Mouse (Mus musculus) hindbrain, embryonic 14.5 days (tissue): Measurements from ENCODE around the gene Clybl. TPM values are rescaled to one million over a fixed set of nuclear protein-coding genes. Genes with fewer than 3 reads are reported as not detected.

ENCODE experiments used
- ATAC-seq: fragments of 200-750 bp; cut with Nextera tagmentation; 2 replicates; pipeline ENCODE4 v1.8.0; 2017; ENCODE audit warnings: moderate number of reproducible peaks, mild to moderate bottlenecking, moderate TSS enrichment, moderate library complexity; ENCODE audit not compliant: low FRiP score
- DNase-seq: peaks from one replicate; pipeline ENCODE4 v3.0.0-alpha.2; 2015; ENCODE audit warnings: low spot score
- H3K27ac ChIP-seq: fragments of 300-500 bp; sonication (generic); 2 replicates; pipeline ENCODE4 v1.5.1; 2014; ENCODE audit warnings: mild to moderate bottlenecking, moderate library complexity
- H3K27me3 ChIP-seq: fragments of 300-500 bp; sonication (generic); 2 replicates; pipeline ENCODE4 v1.6.1; 2014; ENCODE audit warnings: mild to moderate bottlenecking, low read length, mixed read lengths; ENCODE audit not compliant: control insufficient read depth, insufficient read depth
- H3K36me3 ChIP-seq: fragments of 300-500 bp; sonication (generic); replicated peaks from 2 replicates; pipeline ENCODE4 v1.6.1; 2014; ENCODE audit not compliant: control insufficient read depth, insufficient read depth
- H3K4me1 ChIP-seq: fragments of 300-500 bp; sonication (generic); replicated peaks from 2 replicates; pipeline ENCODE4 v1.6.1; 2014; ENCODE audit warnings: antibody characterized with exemption, low read length, mixed read lengths; ENCODE audit not compliant: control insufficient read depth, insufficient read depth
- H3K4me2 ChIP-seq: fragments of 300-500 bp; sonication (generic); replicated peaks from 2 replicates; pipeline ENCODE4 v1.6.1; 2014; ENCODE audit warnings: mild to moderate bottlenecking, moderate library complexity
- H3K4me3 ChIP-seq: fragments of 300-500 bp; sonication (generic); replicated peaks from 2 replicates; pipeline ENCODE4 v1.5.1; 2014; ENCODE audit warnings: mild to moderate bottlenecking, low read length
- H3K9ac ChIP-seq: fragments of 300-500 bp; sonication (generic); 2 replicates; pipeline ENCODE4 v1.6.1; 2014
- H3K9me3 ChIP-seq: fragments of 300-500 bp; sonication (generic); 2 replicates; pipeline ENCODE4 v1.6.1; 2016; ENCODE audit warnings: low read length; ENCODE audit not compliant: control insufficient read depth
- WGBS: fragments of 180-500 bp; shearing (Covaris S2); extraction: QIAGEN DNeasy Blood & Tissue Kit; methylation state at CpG from one replicate; pipeline ENCODE4 v1.1.7; 2014; 5-methylcytosine and 5-hydroxymethylcytosine counted together
- polyA plus RNA-seq: library from polyadenylated mRNA; unstranded; fragments of >200 nt; fragmentation: Nextera tagmentation; extraction: Ambion mirVana; gene quantifications from 2 replicates; pipeline ENCODE4 v1.2.1, GENCODE M21; 2014

Clybl gene
- polyA plus RNA-seq, 1 experiment from 2014 or later, result 16.3 TPM

GRCm38 (mm10) chr14:122404596-122405154, 223.2 kb downstream of the Clybl start:
- ATAC-seq (no peak), DNase-seq (no peak)
- no peaks in the 10 kb centered on the region for H3K9me3 ChIP-seq
- WGBS, result 50% methylated on average over 7 of the region's 7 CpGs
- no peak overlapping the region for H3K9ac ChIP-seq
- peak overlapping the region; percentile 29; the same call in 1 of the 2 replicates for H3K27ac ChIP-seq
- peaks cover 29% of the 10 kb centered on the region for H3K4me1 ChIP-seq
- no peak overlapping the region for H3K4me3 ChIP-seq
- peaks cover 75% of the 10 kb centered on the region for H3K27me3 ChIP-seq
- 0 out of 2 replicates have a peak overlapping the region, but pooled peaks have one; percentile 23 for H3K4me2 ChIP-seq
- H3K36me3 ChIP-seq, result no peaks in the 10 kb centered on the region

DNA sequence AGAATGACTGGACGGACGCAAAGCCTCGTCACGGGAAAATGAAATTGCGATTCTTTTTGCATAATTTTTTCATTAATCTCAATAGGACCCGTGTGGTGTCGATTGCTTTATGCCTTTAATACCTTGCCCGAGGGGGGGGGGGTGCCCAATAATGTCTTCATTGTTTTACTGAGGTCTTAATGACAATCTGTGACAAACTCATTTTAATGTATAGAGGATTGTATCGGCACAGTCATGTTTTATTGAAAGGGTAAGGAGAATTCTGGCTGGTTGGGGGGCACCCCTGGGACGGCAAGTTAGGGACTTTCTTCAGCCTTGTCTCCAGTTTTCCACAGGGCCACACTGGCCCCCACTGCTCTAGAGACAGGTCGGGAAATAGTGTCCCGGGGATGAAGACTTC, 223.7 kb downstream of the Clybl start:
- Histone ChIP-seq H3K4me1 (peaks cover 29% of the 10 kb centered on the region), H3K4me3 (no peak overlapping the region), H3K27ac (no peak overlapping the region), H3K9ac (no peak overlapping the region; the same call in 1 of the 2 replicates), H3K4me2 (peak overlapping the region; percentile 63), H3K36me3 (no peaks in the 10 kb centered on the region), H3K27me3 (peaks cover 81% of the 10 kb centered on the region), H3K9me3 (no peaks in the 10 kb centered on the region)
- ATAC-seq (no peak), DNase-seq (no peak)
- 20% methylated on average over 12 of the region's 12 CpGs for WGBS

DNA sequence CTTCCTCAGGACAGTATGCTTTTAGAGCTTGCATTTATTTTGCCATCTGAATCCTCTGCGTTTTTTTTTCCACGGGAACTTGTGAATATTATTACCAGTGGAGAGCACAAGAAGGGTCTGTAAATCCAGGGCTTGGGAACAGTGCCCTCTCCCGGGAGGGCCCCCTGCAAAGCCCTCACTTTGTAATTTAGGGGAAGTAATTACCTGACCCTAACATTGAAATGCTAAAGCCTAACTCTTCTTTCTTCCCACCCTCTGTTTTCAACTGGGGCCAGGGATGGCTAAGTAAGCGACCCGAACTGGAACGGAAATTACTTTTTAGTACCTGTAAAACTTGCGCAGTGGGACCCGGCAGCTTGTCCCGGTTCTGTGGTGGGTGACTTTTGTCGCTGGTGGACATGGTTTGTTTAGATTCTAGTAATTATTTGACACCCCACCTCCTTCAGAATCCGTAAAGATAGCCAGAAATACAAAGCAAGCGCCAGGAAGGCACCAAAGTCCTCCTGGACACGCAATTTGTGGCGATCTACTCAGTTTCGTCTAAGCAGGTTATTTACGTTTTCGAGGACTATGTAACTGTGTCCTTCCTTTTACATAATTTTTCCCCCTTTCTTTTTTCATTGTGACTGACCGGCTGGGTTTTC, 224.5 kb downstream of the Clybl start:
- 1% methylated on average over 18 of the region's 18 CpGs for WGBS
- Histone ChIP-seq H3K27ac (peak overlapping the region; percentile 75), H3K36me3 (no peaks in the 10 kb centered on the region), H3K4me2 (peak overlapping the region; percentile 63), H3K27me3 (peaks cover 82% of the 10 kb centered on the region), H3K4me3 (peak overlapping the region; percentile 29), H3K9me3 (no peaks in the 10 kb centered on the region), H3K9ac (peak overlapping the region; percentile 48), H3K4me1 (peaks cover 29% of the 10 kb centered on the region)
- DNase-seq, result no peak
- ATAC-seq, result no peak

- DNase-seq (peak; percentile 54), ATAC-seq (peak; percentile 77)
- Histone ChIP-seq H3K9ac (peak overlapping the region; percentile 48), H3K36me3 (no peaks in the 10 kb centered on the region), H3K4me2 (peak overlapping the region; percentile 63), H3K9me3 (no peaks in the 10 kb centered on the region), H3K27ac (peak overlapping the region; percentile 75), H3K4me3 (peak overlapping the region; percentile 29), H3K4me1 (peaks cover 29% of the 10 kb centered on the region), H3K27me3 (peaks cover 79% of the 10 kb centered on the region)
- 1% methylated on average over 58 of the region's 58 CpGs for WGBS
These were observed 225.2 kb downstream of the Clybl start for GRCm38 (mm10) chr14:122406541-122407219.

DNA sequence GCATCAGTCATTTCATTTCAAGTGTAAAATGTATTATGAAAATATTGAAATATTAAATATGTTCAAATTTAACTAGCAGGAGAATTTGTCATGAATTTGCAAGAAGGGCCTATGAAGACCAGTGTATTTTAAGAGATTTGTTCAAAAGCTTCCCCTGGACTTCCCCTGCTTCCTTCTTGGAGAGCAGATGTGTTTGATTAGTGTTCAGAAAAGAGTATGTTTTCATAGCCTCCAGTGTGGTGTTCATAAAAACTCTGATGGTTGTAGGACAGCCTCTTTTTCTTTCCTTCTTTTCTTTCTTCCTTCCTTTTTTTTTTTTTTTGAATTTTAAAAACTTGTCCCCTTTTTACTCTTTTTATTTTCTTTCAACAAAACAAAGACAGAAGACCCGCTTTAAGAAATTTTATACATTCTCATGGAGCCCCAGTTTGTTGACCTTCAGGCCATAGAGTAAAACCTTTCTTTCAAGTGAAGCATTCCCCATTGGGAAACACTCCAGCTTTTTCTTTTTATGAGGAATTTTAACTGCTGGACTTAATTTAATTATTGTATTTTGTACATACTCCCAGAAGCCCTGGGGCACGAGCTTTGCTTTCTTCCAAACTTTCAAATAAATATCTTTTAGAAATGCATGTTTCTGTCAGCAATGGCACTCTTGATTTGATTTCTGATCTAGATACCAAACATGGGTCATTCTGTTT, 231.5 kb downstream of the Clybl start:
- Histone ChIP-seq H3K27me3 (peaks cover 22% of the 10 kb centered on the region), H3K9me3 (no peaks in the 10 kb centered on the region), H3K4me1 (no peaks in the 10 kb centered on the region), H3K27ac (no peak overlapping the region), H3K36me3 (no peaks in the 10 kb centered on the region), H3K4me3 (no peak overlapping the region), H3K9ac (no peak overlapping the region), H3K4me2 (no peak overlapping the region)
- DNase-seq, result no peak
- no peak for ATAC-seq
- WGBS, result 70% methylated on average over 2 of the region's 2 CpGs

DNA sequence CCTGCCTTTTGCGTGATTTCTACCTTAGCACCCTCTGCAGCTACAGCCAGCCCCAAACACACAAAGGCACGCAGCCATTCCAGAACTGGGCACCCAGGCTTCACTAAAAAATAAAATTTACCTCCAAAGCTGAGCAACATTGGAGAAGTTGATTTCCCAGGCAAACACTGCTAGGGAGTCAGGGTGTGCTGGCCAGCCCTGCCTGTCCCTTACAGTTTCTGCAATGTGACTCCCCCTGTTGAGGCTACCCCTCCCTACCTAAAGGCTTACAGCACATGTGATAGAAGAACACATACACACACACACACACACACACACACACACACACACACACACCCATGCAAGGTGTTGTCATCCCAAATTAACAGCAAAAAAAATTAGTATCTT, 232.0 kb downstream of the Clybl start:
- Histone ChIP-seq H3K9me3 (no peaks in the 10 kb centered on the region), H3K9ac (no peak overlapping the region), H3K36me3 (no peaks in the 10 kb centered on the region), H3K27ac (no peak overlapping the region), H3K27me3 (peaks cover 16% of the 10 kb centered on the region), H3K4me1 (no peaks in the 10 kb centered on the region), H3K4me2 (no peak overlapping the region), H3K4me3 (no peak overlapping the region)
- ATAC-seq (no peak), DNase-seq (no peak)
- WGBS, result 84% methylated on average over 2 of the region's 2 CpGs

- ATAC-seq, result no peak
- Histone ChIP-seq H3K4me3 (no peak overlapping the region), H3K27ac (no peak overlapping the region), H3K4me1 (no peaks in the 10 kb centered on the region), H3K36me3 (no peaks in the 10 kb centered on the region), H3K4me2 (no peak overlapping the region), H3K27me3 (peaks cover 11% of the 10 kb centered on the region; the same call in 1 of the 2 replicates), H3K9me3 (no peaks in the 10 kb centered on the region), H3K9ac (no peak overlapping the region)
- WGBS, result 92% methylated on average over 2 of the region's 2 CpGs
- no peak for DNase-seq
These were observed 233.3 kb downstream of the Clybl start for GRCm38 (mm10) chr14:122414786-122415185.

DNA sequence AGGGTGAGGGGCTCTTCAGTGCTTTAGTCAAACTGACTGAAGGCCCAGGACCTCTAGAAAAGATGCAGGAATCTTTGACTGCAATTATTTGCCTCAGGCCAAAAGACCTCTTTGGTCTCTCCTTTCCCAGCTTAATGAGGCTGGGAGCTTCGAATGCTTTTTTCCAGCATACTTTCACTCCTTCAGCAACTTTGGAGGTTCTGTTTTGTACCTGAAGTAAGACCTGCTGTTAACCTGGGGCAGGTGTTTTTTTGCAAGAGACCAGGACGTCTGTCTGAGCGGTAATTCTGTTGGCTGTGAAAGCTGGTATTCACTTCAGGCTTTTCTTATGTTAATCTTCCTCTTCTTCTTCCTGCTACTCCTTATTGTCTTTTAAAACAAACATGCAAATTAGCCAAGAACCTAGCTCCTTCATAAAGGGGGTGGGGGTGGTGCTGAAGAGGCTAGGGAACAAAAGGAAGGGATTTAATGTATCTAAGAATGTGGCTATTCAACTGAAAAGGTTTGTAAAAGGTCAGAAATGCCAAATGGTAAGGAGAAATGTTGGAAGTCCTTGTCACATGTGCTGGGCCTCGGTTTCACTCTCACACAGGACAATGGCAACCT, 234.8 kb downstream of the Clybl start:
- Histone ChIP-seq H3K36me3 (no peaks in the 10 kb centered on the region), H3K4me3 (no peak overlapping the region), H3K4me2 (no peak overlapping the region), H3K4me1 (no peaks in the 10 kb centered on the region), H3K27ac (no peak overlapping the region), H3K27me3 (peaks cover 5% of the 10 kb centered on the region; the same call in 1 of the 2 replicates), H3K9me3 (no peaks in the 10 kb centered on the region), H3K9ac (no peak overlapping the region)
- DNase-seq, result no peak
- no peak for ATAC-seq
- WGBS, result 10% methylated on average over 4 of the region's 4 CpGs

DNA sequence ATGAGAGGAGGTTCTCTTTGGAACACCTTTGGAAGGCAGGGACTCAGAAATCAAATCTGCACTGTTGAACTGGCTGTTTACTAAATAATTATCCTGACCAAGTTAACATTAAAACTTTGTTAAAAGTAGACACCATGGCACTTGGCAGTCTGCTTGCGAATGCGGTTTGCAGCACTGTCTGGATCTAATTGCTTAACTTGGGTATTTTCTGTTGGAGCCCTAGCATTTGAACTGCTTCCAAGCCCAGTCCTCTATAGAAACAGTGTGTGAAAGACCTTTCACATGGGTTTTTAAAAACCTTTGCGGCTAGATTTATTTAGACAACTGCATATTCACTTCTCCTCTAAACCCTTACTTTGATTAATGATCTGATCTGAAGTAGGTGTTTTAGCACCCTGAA, 242.9 kb downstream of the Clybl start:
- H3K4me2 ChIP-seq, result no peak overlapping the region
- no peaks in the 10 kb centered on the region for H3K9me3 ChIP-seq
- WGBS, result 66% methylated on average over 3 of the region's 3 CpGs
- no peak overlapping the region for H3K9ac ChIP-seq
- ATAC-seq (no peak), DNase-seq (no peak)
- H3K4me3 ChIP-seq, result no peak overlapping the region
- H3K27me3 ChIP-seq, result no peaks in the 10 kb centered on the region
- H3K4me1 ChIP-seq, result peaks cover 20% of the 10 kb centered on the region; the same call in 1 of the 2 replicates
- H3K36me3 ChIP-seq, result no peaks in the 10 kb centered on the region
- H3K27ac ChIP-seq, result no peak overlapping the region
